Mouse (Mus musculus): ENCODE data around the gene Vti1a. TPM values are rescaled to one million over a fixed set of nuclear protein-coding genes. Genes with fewer than 3 reads are reported as not detected.

Vti1a gene
- total and polyA plus RNA-seq, 2 experiments from 2014 or later: 6.6 to 12.5 TPM

DNA sequence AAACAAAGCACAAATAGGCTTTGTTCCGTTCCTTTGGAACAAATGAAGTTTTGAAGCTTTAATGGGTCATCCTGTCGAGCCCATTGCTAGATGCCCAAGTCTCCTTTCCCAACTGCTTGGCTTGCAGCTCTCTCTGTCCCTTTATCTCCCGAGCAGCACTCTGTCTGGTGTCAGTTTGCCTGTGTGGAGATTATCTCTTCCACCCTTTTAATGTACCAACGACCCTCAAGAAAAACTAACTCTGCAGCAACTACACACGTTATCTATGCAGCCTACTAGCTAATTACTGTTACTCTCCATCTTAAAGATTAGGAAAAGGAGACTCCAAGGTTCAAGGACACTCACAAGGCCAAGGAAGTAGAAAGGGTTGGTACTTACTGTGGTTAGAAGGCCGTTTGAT, 42.8 kb upstream of the Vti1a start:
- TF ChIP-seq CTCF (IDR thresholded peaks at IDR 0.05; ENCODE audit: low read depth) (no peak), EP300 (IDR thresholded peaks at IDR 0.05; ENCODE audit: low read depth) (no peak)
- H3K9me3 ChIP-seq (replicated peaks; ENCODE audit: control insufficient read depth, low read length): no peaks in the 10 kb centered on the region
- H3K4me3 ChIP-seq (ENCODE audit: low read depth, low read length): no peak overlapping the region
- no peak overlapping the region for H3K4me2 ChIP-seq (ENCODE audit: low read depth, low read length)
- no peaks in the 10 kb centered on the region for H3K27me3 ChIP-seq (ENCODE audit: control insufficient read depth, insufficient read depth, low read length)
- H3K9ac ChIP-seq (replicated peaks; ENCODE audit: low read depth, low read length): no peak overlapping the region
- DNase-seq (ENCODE audit: low spot score) (no peak), ATAC-seq (ENCODE audit: insufficient read depth, low read depth) (no peak)
- H3K27ac ChIP-seq (ENCODE audit: low read depth): no peak overlapping the region
- peaks cover 23% of the 10 kb centered on the region for H3K36me3 ChIP-seq (replicated peaks; ENCODE audit: control insufficient read depth, insufficient read depth, low read length)
- H3K4me1 ChIP-seq (ENCODE audit: control insufficient read depth, insufficient read depth): no peaks in the 10 kb centered on the region
- 68% methylated on average over 6 of the region's 6 CpGs for WGBS

DNA sequence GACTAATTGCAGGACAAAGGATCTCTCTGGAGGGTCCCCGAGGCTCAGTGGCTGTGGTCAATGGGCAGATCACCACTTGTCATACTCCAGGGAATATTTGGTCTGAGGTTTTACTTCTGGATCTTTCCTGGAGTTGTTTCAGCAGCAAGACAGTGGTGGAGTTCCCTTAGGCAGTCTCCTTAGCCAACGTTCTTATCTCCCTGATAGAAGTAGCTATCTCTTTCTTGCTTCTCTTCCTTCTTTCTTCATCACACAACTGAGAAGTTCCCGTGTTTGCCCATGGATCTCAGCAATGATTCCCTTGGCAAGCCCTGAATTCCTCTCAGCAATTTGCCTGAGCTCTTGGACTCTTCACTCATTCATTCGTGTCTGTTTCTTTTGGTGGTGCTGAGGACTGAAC, 40.0 kb upstream of the Vti1a start:
- Histone ChIP-seq H3K27me3 (ENCODE audit: control insufficient read depth, insufficient read depth, low read length) (no peaks in the 10 kb centered on the region), H3K4me2 (ENCODE audit: low read depth, low read length) (no peak overlapping the region), H3K36me3 (replicated peaks; ENCODE audit: control insufficient read depth, insufficient read depth, low read length) (peaks cover 30% of the 10 kb centered on the region), H3K4me1 (ENCODE audit: control insufficient read depth, insufficient read depth) (no peaks in the 10 kb centered on the region), H3K4me3 (ENCODE audit: low read depth, low read length) (no peak overlapping the region), H3K9me3 (replicated peaks; ENCODE audit: control insufficient read depth, low read length) (no peaks in the 10 kb centered on the region), H3K9ac (replicated peaks; ENCODE audit: low read depth, low read length) (no peak overlapping the region), H3K27ac (ENCODE audit: low read depth) (no peak overlapping the region)
- DNase-seq (ENCODE audit: low spot score) (no peak), ATAC-seq (ENCODE audit: insufficient read depth, low read depth) (no peak)
- WGBS: 63% methylated on average over 4 of the region's 4 CpGs
- TF ChIP-seq EP300 (IDR thresholded peaks at IDR 0.05; ENCODE audit: low read depth): no peak
- TF ChIP-seq CTCF (IDR thresholded peaks at IDR 0.05; ENCODE audit: low read depth): no peak

DNA sequence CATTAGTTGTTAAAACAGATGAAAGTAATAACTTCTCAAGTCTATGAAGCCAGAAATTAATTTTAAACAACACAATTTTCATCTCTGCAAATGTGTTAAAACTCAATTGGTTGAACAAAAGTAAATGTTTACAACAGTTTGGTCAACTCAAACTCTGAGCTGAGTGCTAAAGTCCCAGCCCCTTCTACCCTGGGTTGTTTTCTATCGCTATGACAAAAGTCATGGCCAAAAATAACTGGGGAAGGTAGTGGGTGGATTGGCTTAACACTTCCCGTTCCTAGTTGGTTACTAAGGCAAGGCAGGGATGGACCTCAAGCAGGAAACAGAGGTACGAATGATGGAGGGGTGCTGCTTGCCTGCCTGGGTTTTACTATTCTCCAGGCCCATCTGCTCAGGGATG, 39.3 kb upstream of the Vti1a start:
- Histone ChIP-seq H3K36me3 (replicated peaks; ENCODE audit: control insufficient read depth, insufficient read depth, low read length) (peaks cover 35% of the 10 kb centered on the region), H3K4me2 (ENCODE audit: low read depth, low read length) (no peak overlapping the region)

DNA sequence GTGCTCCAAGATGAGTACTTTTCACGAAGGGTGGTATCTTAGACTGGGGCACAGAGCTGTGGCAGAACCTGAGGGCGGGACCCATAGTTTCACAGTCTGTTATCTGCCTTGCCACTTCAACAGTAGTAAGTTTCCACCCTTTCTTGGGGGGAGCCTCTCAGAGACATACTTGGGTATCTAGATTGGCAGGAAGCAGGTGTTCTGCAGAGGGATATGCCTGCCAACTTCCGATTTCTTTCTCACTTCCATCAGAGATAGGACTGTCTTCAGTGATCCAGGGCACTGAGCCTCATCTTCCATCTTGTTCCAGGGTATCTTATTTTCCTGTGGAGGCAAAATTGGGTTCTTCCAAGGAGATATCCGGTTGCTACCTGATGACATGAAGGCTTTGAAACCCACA, 32.0 kb upstream of the Vti1a start:
- WGBS: 59% methylated on average over 4 of the region's 4 CpGs
- Histone ChIP-seq H3K4me3 (ENCODE audit: low read depth, low read length) (no peak overlapping the region), H3K27me3 (ENCODE audit: control insufficient read depth, insufficient read depth, low read length) (no peaks in the 10 kb centered on the region), H3K27ac (ENCODE audit: low read depth) (no peak overlapping the region), H3K4me1 (ENCODE audit: control insufficient read depth, insufficient read depth) (no peaks in the 10 kb centered on the region), H3K4me2 (ENCODE audit: low read depth, low read length) (no peak overlapping the region), H3K36me3 (replicated peaks; ENCODE audit: control insufficient read depth, insufficient read depth, low read length) (peaks cover 55% of the 10 kb centered on the region), H3K9me3 (replicated peaks; ENCODE audit: control insufficient read depth, low read length) (no peaks in the 10 kb centered on the region), H3K9ac (replicated peaks; ENCODE audit: low read depth, low read length) (no peak overlapping the region)
- DNase-seq (ENCODE audit: low spot score) (no peak), ATAC-seq (ENCODE audit: insufficient read depth, low read depth) (no peak)
- TF ChIP-seq EP300 (IDR thresholded peaks at IDR 0.05; ENCODE audit: low read depth) (no peak), CTCF (IDR thresholded peaks at IDR 0.05; ENCODE audit: low read depth) (no peak)

More for the DNA sequence above, 39.3 kb upstream of the Vti1a start:
- Histone ChIP-seq H3K27ac (ENCODE audit: low read depth) (no peak overlapping the region), H3K27me3 (ENCODE audit: control insufficient read depth, insufficient read depth, low read length) (no peaks in the 10 kb centered on the region), H3K4me3 (ENCODE audit: low read depth, low read length) (no peak overlapping the region), H3K9ac (replicated peaks; ENCODE audit: low read depth, low read length) (no peak overlapping the region), H3K4me1 (ENCODE audit: control insufficient read depth, insufficient read depth) (no peaks in the 10 kb centered on the region), H3K9me3 (replicated peaks; ENCODE audit: control insufficient read depth, low read length) (no peaks in the 10 kb centered on the region)
- 45% methylated on average over 3 of the region's 3 CpGs for WGBS
- no peak for DNase-seq (ENCODE audit: low spot score)
- TF ChIP-seq EP300 (IDR thresholded peaks at IDR 0.05; ENCODE audit: low read depth) (no peak), CTCF (IDR thresholded peaks at IDR 0.05; ENCODE audit: low read depth) (no peak)
- no peak for ATAC-seq (ENCODE audit: insufficient read depth, low read depth)

DNA sequence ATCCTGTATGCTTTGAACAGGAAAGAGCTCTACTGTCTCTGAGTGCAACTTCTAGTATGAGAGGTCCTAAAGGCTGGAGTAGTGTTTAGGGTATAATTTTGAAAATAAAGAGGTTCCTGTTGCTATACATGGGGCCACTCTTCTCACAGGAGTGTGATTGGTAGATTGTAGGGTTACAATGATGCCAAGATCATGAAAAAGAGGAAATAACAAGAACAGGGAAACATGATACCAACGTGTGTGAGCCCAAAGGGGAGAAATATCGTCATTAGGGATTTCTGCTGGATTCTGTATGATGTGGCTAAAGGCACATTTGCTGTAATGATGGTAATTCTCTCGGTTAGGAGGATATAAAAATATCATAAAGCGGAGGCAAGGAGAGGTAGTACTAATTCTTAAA, 30.1 kb upstream of the Vti1a start:
- H3K27ac ChIP-seq (ENCODE audit: low read depth): no peak overlapping the region
- H3K9me3 ChIP-seq (replicated peaks; ENCODE audit: control insufficient read depth, low read length): no peaks in the 10 kb centered on the region
- DNase-seq (ENCODE audit: low spot score) (no peak), ATAC-seq (ENCODE audit: insufficient read depth, low read depth) (no peak)
- H3K4me1 ChIP-seq (ENCODE audit: control insufficient read depth, insufficient read depth): no peaks in the 10 kb centered on the region
- H3K36me3 ChIP-seq (replicated peaks; ENCODE audit: control insufficient read depth, insufficient read depth, low read length): peaks cover 60% of the 10 kb centered on the region
- H3K4me2 ChIP-seq (ENCODE audit: low read depth, low read length): no peak overlapping the region
- no peak overlapping the region for H3K4me3 ChIP-seq (ENCODE audit: low read depth, low read length)
- H3K9ac ChIP-seq (replicated peaks; ENCODE audit: low read depth, low read length): no peak overlapping the region
- H3K27me3 ChIP-seq (ENCODE audit: control insufficient read depth, insufficient read depth, low read length): no peaks in the 10 kb centered on the region
- no peak for TF ChIP-seq CTCF (IDR thresholded peaks at IDR 0.05; ENCODE audit: low read depth)
- no peak for TF ChIP-seq EP300 (IDR thresholded peaks at IDR 0.05; ENCODE audit: low read depth)
- 82% methylated on average over 4 of the region's 4 CpGs for WGBS

DNA sequence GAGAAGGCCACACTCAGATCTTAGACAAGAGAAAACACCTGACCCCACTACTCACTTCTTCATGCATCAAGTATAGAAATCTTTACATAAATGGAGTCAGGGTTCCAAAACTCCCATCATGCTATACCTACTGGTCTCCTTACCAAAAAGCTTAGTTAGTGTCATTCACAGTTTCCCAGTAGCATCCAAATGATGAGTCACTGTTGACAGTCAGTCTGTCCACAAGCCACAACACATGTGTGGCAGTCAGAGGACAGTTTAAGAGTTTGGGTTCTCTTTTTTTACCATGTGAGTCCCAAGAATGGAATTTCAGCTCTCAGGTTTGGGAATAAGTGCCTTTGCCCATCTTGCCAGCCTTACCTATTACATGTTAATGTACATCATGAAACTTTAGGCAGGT, 27.1 kb upstream of the Vti1a start:
- ATAC-seq (ENCODE audit: insufficient read depth, low read depth) (no peak), DNase-seq (ENCODE audit: low spot score) (no peak)
- TF ChIP-seq CTCF (IDR thresholded peaks at IDR 0.05; ENCODE audit: low read depth) (no peak), EP300 (IDR thresholded peaks at IDR 0.05; ENCODE audit: low read depth) (no peak)
- peaks cover 55% of the 10 kb centered on the region for H3K36me3 ChIP-seq (replicated peaks; ENCODE audit: control insufficient read depth, insufficient read depth, low read length)
- no peak overlapping the region for H3K9ac ChIP-seq (replicated peaks; ENCODE audit: low read depth, low read length)
- no peak overlapping the region for H3K27ac ChIP-seq (ENCODE audit: low read depth)
- H3K4me3 ChIP-seq (ENCODE audit: low read depth, low read length): no peak overlapping the region
- H3K9me3 ChIP-seq (replicated peaks; ENCODE audit: control insufficient read depth, low read length): no peaks in the 10 kb centered on the region
- no peaks in the 10 kb centered on the region for H3K4me1 ChIP-seq (ENCODE audit: control insufficient read depth, insufficient read depth)
- no peak overlapping the region for H3K4me2 ChIP-seq (ENCODE audit: low read depth, low read length)
- H3K27me3 ChIP-seq (ENCODE audit: control insufficient read depth, insufficient read depth, low read length): no peaks in the 10 kb centered on the region
